Mouse (Mus musculus) midbrain, embryonic 11.5 days (tissue): Measurements from ENCODE around the gene Itln1. TPM values are rescaled to one million over a fixed set of nuclear protein-coding genes. Genes with fewer than 3 reads are reported as not detected.
"Not testable (repeated sequence)": the region's sequence is repeated elsewhere in the genome, so short reads cannot be mapped to it uniquely, and the experiment has no call there.

Source experiments
- ATAC-seq: fragments of 200-750 bp; cut with Nextera tagmentation; 2 replicates; pipeline ENCODE4 v1.8.0; 2017; ENCODE audit warnings: moderate TSS enrichment, moderate library complexity; ENCODE audit not compliant: low FRiP score
- DNase-seq: peaks from one replicate; pipeline ENCODE4 v3.0.0; 2015; ENCODE audit warnings: low spot score; ENCODE audit errors: missing footprints
- H3K27ac ChIP-seq: fragments of 300-500 bp; sonication (generic); 2 replicates; pipeline ENCODE4 v1.5.1; 2014; ENCODE audit warnings: low read depth, low read length
- H3K27me3 ChIP-seq: fragments of 300-500 bp; sonication (generic); 2 replicates; pipeline ENCODE4 v1.6.1; 2014; ENCODE audit warnings: mild to moderate bottlenecking, low read length, moderate library complexity, mixed read lengths; ENCODE audit not compliant: control insufficient read depth, insufficient read depth
- H3K36me3 ChIP-seq: fragments of 300-500 bp; sonication (generic); 2 replicates; pipeline ENCODE4 v1.6.1; 2014; ENCODE audit warnings: mild to moderate bottlenecking, low read length, moderate library complexity, mixed read lengths; ENCODE audit not compliant: control insufficient read depth, insufficient read depth
- H3K4me1 ChIP-seq: fragments of 300-500 bp; sonication (generic); 2 replicates; pipeline ENCODE4 v1.6.1; 2014; ENCODE audit warnings: low read length; ENCODE audit not compliant: control insufficient read depth, insufficient read depth
- H3K4me2 ChIP-seq: fragments of 300-500 bp; sonication (generic); 2 replicates; pipeline ENCODE4 v1.6.1; 2014; ENCODE audit warnings: mild to moderate bottlenecking, moderate library complexity
- H3K4me3 ChIP-seq: fragments of 300-500 bp; sonication (generic); 2 replicates; pipeline ENCODE4 v1.5.1; 2014; ENCODE audit warnings: low read depth, low read length
- H3K9ac ChIP-seq: fragments of 300-500 bp; sonication (generic); 2 replicates; pipeline ENCODE4 v1.6.1; 2014; ENCODE audit warnings: low read length
- H3K9me3 ChIP-seq: fragments of 300-500 bp; sonication (generic); 2 replicates; pipeline ENCODE4 v1.6.1; 2016; ENCODE audit warnings: low read length; ENCODE audit not compliant: control insufficient read depth
- WGBS: fragments of 180-500 bp; shearing (Covaris S2); extraction: QIAGEN DNeasy Blood & Tissue Kit; methylation state at CpG from one replicate; pipeline ENCODE4 v1.1.7; 2014; 5-methylcytosine and 5-hydroxymethylcytosine counted together
- polyA plus RNA-seq: library from polyadenylated mRNA; unstranded; fragments of >200 nt; fragmentation: Nextera tagmentation; extraction: Ambion mirVana; gene quantifications from 2 replicates; pipeline ENCODE4 v1.2.1, GENCODE M21; 2014

Gene Itln1
- polyA plus RNA-seq, 1 experiment from 2014 or later, result not detected

GRCm38 (mm10) chr1:171477758-171478545 is 57.1 kb downstream of the Itln1 start:
- Histone ChIP-seq H3K27ac (no peak overlapping the region), H3K27me3 (no peaks in the 10 kb centered on the region), H3K4me2 (no peak overlapping the region), H3K4me3 (no peak overlapping the region), H3K36me3 (no peaks in the 10 kb centered on the region), H3K9ac (no peak overlapping the region), H3K9me3 (peaks cover 4% of the 10 kb centered on the region; the same call in 1 of the 2 replicates), H3K4me1 (no peaks in the 10 kb centered on the region)
- no peak for ATAC-seq
- 74% methylated on average over 27 of the region's 27 CpGs for whole genome bisulfite sequencing
- peak; percentile 81 for DNase-seq

- H3K27me3 ChIP-seq, result no peaks in the 10 kb centered on the region
- peaks cover 4% of the 10 kb centered on the region; the same call in 1 of the 2 replicates for H3K9me3 ChIP-seq
- H3K27ac ChIP-seq, result no peak overlapping the region
- no peaks in the 10 kb centered on the region for H3K36me3 ChIP-seq
- H3K4me3 ChIP-seq, result no peak overlapping the region
- H3K4me2 ChIP-seq, result no peak overlapping the region
- H3K4me1 ChIP-seq, result no peaks in the 10 kb centered on the region
- no peak overlapping the region for H3K9ac ChIP-seq
- 85% methylated on average over 8 of the region's 8 CpGs for WGBS
- DNase-seq, result peak; percentile 74
- ATAC-seq, result no peak
Observed at GRCm38 (mm10) chr1:171477123-171477522, 58.0 kb downstream of the Itln1 start.

DNA sequence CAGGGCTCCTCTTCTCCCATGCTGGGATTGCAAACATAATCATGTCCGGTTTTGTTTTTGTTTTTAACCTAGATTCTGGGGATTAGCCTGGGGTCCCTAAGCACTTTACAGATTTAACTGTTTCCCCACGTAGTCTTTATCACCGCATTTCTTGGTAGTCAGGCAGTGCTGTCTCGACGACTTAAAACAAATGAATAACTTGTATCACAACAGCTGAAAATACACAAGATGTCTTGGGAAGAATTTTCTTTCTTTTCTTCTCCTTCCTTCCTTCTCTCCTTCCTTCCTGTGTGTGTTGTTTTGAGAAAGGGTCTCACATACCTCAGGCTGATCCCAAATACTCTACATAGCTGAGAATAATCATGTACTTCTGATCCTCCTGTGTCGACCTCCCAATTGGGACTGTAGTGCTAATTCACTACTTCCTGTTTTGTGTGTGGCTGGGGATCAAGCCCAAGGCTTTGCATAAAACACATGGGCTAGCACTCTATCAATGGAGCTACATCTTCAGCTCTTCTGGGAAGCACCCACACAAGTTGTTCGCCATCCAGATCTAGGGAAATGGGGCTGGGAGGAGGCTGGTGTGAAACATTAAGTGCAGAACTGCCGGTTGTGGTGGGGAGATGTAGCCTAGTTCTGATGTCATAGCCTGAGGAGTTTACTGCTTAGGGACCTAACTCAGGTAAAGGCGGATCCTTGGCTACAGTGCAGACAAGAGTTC is 61.0 kb downstream of the Itln1 start:
- Histone ChIP-seq H3K36me3 (no peaks in the 10 kb centered on the region), H3K9me3 (no peaks in the 10 kb centered on the region), H3K4me1 (no peaks in the 10 kb centered on the region), H3K4me2 (no peak overlapping the region), H3K4me3 (no peak overlapping the region), H3K27me3 (no peaks in the 10 kb centered on the region), H3K27ac (no peak overlapping the region), H3K9ac (no peak overlapping the region)
- ATAC-seq, result no peak
- DNase-seq, result no peak
- WGBS, result 78% methylated on average over 9 of the region's 9 CpGs

DNA sequence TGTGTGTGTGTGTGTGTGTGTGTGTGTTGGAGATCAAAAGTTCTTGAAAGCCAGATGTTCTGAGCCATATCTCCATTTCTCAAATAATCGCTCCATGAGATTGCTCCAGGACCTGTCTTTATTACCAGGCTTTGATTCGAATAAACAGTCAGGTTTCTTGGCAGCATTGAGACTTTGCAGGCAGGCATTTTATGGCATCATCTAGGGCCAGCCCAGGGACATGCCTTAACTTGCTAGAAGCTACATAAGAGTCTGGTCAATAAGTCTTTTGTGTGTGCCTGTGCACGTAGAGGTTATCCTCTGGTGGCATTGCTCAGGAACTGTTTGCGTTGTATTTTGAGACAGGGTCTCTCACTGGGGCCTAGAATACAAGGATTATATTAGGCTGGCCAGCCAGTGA is 61.6 kb downstream of the Itln1 start:
- Histone ChIP-seq H3K4me1 (no peaks in the 10 kb centered on the region), H3K27ac (no peak overlapping the region), H3K4me3 (no peak overlapping the region), H3K36me3 (no peaks in the 10 kb centered on the region), H3K9ac (no peak overlapping the region), H3K27me3 (no peaks in the 10 kb centered on the region), H3K9me3 (no peaks in the 10 kb centered on the region), H3K4me2 (no peak overlapping the region)
- DNase-seq (no peak), ATAC-seq (no peak)
- WGBS, result 80% methylated on average over 4 of the region's 4 CpGs

DNA sequence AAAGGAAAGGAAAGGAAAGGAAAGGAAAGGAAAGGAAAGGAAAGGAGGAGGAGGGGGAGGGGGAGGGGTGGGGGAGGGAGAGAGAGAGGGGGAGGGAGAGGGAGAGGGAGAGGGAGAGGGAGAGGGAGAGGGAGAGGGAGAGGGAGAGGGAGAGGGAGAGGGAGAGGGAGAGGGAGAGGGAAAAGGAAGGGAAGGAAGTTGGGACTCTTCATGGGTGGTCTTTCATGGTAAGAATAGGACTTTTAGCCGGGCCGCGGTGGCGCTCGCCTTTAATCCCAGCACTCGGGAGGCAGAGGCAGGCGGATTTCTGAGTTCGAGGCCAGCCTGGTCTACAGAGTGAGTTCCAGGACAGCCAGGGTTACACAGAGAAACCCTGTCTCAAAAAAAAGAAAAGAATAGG is 63.2 kb downstream of the Itln1 start:
- not testable (repeated sequence) for H3K9ac ChIP-seq, H3K4me1 ChIP-seq, H3K4me3 ChIP-seq, H3K27me3 ChIP-seq, H3K27ac ChIP-seq, ATAC-seq, H3K36me3 ChIP-seq, H3K4me2 ChIP-seq, DNase-seq, H3K9me3 ChIP-seq
- WGBS, result 89% methylated on average over 8 of the region's 8 CpGs

GRCm38 (mm10) chr1:171471452-171471851 is 63.6 kb downstream of the Itln1 start:
- Histone ChIP-seq H3K36me3 (no peaks in the 10 kb centered on the region), H3K9ac (no peak overlapping the region), H3K27me3 (no peaks in the 10 kb centered on the region), H3K4me3 (no peak overlapping the region), H3K4me1 (no peaks in the 10 kb centered on the region), H3K4me2 (no peak overlapping the region), H3K9me3 (no peaks in the 10 kb centered on the region), H3K27ac (no peak overlapping the region)
- DNase-seq (no peak), ATAC-seq (no peak)
- WGBS, result 57% methylated on average over 1 of the region's 1 CpGs

- H3K4me3 ChIP-seq, result no peak overlapping the region
- DNase-seq (no peak), ATAC-seq (no peak)
- H3K4me2 ChIP-seq, result no peak overlapping the region
- no peaks in the 10 kb centered on the region for H3K9me3 ChIP-seq
- no peaks in the 10 kb centered on the region for H3K27me3 ChIP-seq
- H3K9ac ChIP-seq, result no peak overlapping the region
- WGBS, result 85% methylated on average over 5 of the region's 5 CpGs
- no peak overlapping the region for H3K27ac ChIP-seq
- H3K4me1 ChIP-seq, result no peaks in the 10 kb centered on the region
- no peaks in the 10 kb centered on the region for H3K36me3 ChIP-seq
Observed at GRCm38 (mm10) chr1:171470896-171471295, 64.2 kb downstream of the Itln1 start.

- Histone ChIP-seq H3K36me3 (no peaks in the 10 kb centered on the region), H3K27me3 (no peaks in the 10 kb centered on the region), H3K4me3 (no peak overlapping the region), H3K27ac (no peak overlapping the region), H3K4me1 (no peaks in the 10 kb centered on the region), H3K9ac (no peak overlapping the region), H3K4me2 (no peak overlapping the region), H3K9me3 (no peaks in the 10 kb centered on the region)
- no peak for ATAC-seq
- WGBS, result 36% methylated on average over 7 of the region's 7 CpGs
- DNase-seq, result peak; percentile 92
Observed at GRCm38 (mm10) chr1:171470371-171470871, 64.7 kb downstream of the Itln1 start.

GRCm38 (mm10) chr1:171469678-171470077 is 65.4 kb downstream of the Itln1 start:
- WGBS, result 85% methylated on average over 3 of the region's 3 CpGs
- H3K4me1 ChIP-seq, result no peaks in the 10 kb centered on the region
- no peaks in the 10 kb centered on the region for H3K27me3 ChIP-seq
- DNase-seq, result no peak
- ATAC-seq, result no peak
- no peak overlapping the region for H3K4me3 ChIP-seq
- no peak overlapping the region for H3K9ac ChIP-seq
- H3K36me3 ChIP-seq, result no peaks in the 10 kb centered on the region
- H3K27ac ChIP-seq, result no peak overlapping the region
- H3K9me3 ChIP-seq, result no peaks in the 10 kb centered on the region
- H3K4me2 ChIP-seq, result no peak overlapping the region
